Mouse (Mus musculus) heart, postnatal 0 days (tissue): ENCODE results near the gene Cxcr2.

ENCODE experiments used
- CTCF ChIP-seq: IDR thresholded peaks from 2 replicates; pipeline ENCODE4 v1.5.1; 2016; ENCODE audit warnings: antibody characterized with exemption, control low read depth, low read depth
- EP300 ChIP-seq: IDR thresholded peaks from 2 replicates; pipeline ENCODE4 v1.6.1; 2016; ENCODE audit warnings: antibody characterized with exemption, low read depth

DNA sequence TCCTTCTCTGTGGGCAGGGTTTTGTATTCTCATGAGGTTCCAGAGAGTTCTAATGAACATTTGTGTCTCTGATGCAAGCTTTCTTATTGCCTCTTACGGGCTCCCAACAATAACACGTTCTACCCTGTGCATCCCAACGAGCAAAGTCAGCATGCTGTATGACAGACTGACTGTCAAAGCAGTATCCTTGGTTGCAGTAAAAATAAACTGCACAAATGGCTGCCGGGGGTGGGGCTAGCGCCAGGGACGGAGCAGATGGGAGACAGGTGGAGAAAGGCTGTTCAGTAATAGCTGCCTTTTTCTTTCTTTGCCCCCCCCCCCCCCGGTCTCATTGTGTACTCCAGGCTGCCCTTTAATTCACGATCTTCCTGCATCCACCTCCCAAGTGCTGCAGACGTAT is 54.1 kb downstream of the Cxcr2 start:
- TF ChIP-seq EP300 (no peak), CTCF (no peak)
